21 mouse cellular contexts compared by ENCODE assay signal in genomic region chr3:104501648-104502047, GRCm38 (mm10). TPM values are rescaled to one million over a fixed set of nuclear protein-coding genes. Genes with fewer than 3 reads are reported as not detected.
DNase-seq lines count a peak whose midpoint lies in the region; ATAC-seq and TF ChIP-seq lines count a peak whose summit lies in the region.
"Had no signal": no experiment of that assay in that cellular context is flagged by ENCODE, and none has a peak within 500 bp of the region (broad histone marks: within the 10 kb centered on the region; RNA-seq: fewer than 3 reads in every experiment).

No protein-coding gene starts in this region.

- no peak overlapping the region for H3K9ac ChIP-seq in hindbrain, postnatal 0 days (replicated peaks; ENCODE audit: low read length)
- H3K9ac ChIP-seq: forebrain, embryonic 15.5 days; hindbrain, embryonic 13.5 days; liver, embryonic 14.5 days; lung, embryonic 15.5 days; midbrain, embryonic 15.5 days had no signal

- no peak overlapping the region for H3K4me2 ChIP-seq in hindbrain, postnatal 0 days (ENCODE audit: low read depth, low read length)
- H3K4me2 ChIP-seq: forebrain, embryonic 15.5 days; heart, embryonic 11.5 days; hindbrain, embryonic 13.5 days; lung, embryonic 15.5 days; midbrain, embryonic 15.5 days had no signal

- H3K36me3 ChIP-seq in hindbrain, postnatal 0 days (ENCODE audit: insufficient read depth, low read length): no peaks in the 10 kb centered on the region
- H3K36me3 ChIP-seq: midbrain, embryonic 15.5 days had no signal

- H3K4me1 ChIP-seq in bone marrow macrophage, adult 2 months (ENCODE audit: control insufficient read depth, insufficient read depth, low read length): peaks cover 27% of the 10 kb centered on the region
- no peaks in the 10 kb centered on the region for H3K4me1 ChIP-seq in hindbrain, postnatal 0 days (ENCODE audit: insufficient read depth, low read length)
- H3K4me1 ChIP-seq: embryonic facial prominence, embryonic 10.5 days; lung, embryonic 15.5 days had no signal

- no peak overlapping the region for H3K4me3 ChIP-seq in bone marrow macrophage, adult 2 months (ENCODE audit: insufficient read depth, low read length)
- H3K4me3 ChIP-seq in hindbrain, postnatal 0 days (ENCODE audit: low read length): no peak overlapping the region
- H3K4me3 ChIP-seq: embryonic facial prominence, embryonic 10.5 days; forebrain, embryonic 15.5 days; hindbrain, embryonic 13.5 days; left cerebral cortex, adult 2 months; lung, embryonic 15.5 days; midbrain, embryonic 15.5 days had no signal

- ATAC-seq in megakaryocyte progenitor cell, adult 5-6 weeks (replicated peaks; ENCODE audit: poor library complexity): peak; percentile 93
- ATAC-seq in hindbrain, postnatal 0 days: no peak
- ATAC-seq: forebrain, embryonic 15.5 days; inflammation-experienced regulatory T-cells, adult 6 months; midbrain, embryonic 15.5 days had no signal

- DNase-seq in lung, postnatal 25 days (ENCODE audit: low spot score): peak; percentile 12
- no peak for DNase-seq in lung, postnatal 4 days
- DNase-seq in A20 (ENCODE audit: low read depth, low spot score): peak; percentile 69
- DNase-seq in layer of hippocampus, adult 8-10 months (ENCODE audit: low spot score in 2 of 2): no peak
- DNase-seq in right cerebral cortex, adult 18-20 months: no peak
- no peak for DNase-seq in hindbrain, postnatal 0 days (ENCODE audit: low spot score)
- DNase-seq: adrenal gland, postnatal 25 days; cerebellum, adult 9-11 months; kidney, adult 18-20 months; right cerebral cortex, postnatal 4 days had no signal

- TF ChIP-seq CTCF in bone marrow macrophage, adult 2 months (IDR thresholded peaks at IDR 0.05; ENCODE audit: low read depth, low read length): no peak
- TF ChIP-seq CTCF in hindbrain, postnatal 0 days (IDR thresholded peaks at IDR 0.05; ENCODE audit: low read depth): no peak

- peak overlapping the region; percentile 29; the same call in 1 of the 2 replicates for H3K27ac ChIP-seq in bone marrow macrophage, adult 2 months (ENCODE audit: insufficient read depth, low read depth, low read length)
- no peak overlapping the region for H3K27ac ChIP-seq in hindbrain, postnatal 0 days
- H3K27ac ChIP-seq: embryonic facial prominence, embryonic 10.5 days; forebrain, embryonic 15.5 days; left cerebral cortex, adult 2 months; liver, embryonic 14.5 days; lung, embryonic 15.5 days; midbrain, embryonic 15.5 days had no signal

- no peaks in the 10 kb centered on the region for H3K27me3 ChIP-seq in hindbrain, postnatal 0 days (ENCODE audit: insufficient read depth, low read length)
- H3K27me3 ChIP-seq: forebrain, embryonic 15.5 days; hindbrain, embryonic 13.5 days; lung, embryonic 15.5 days; midbrain, embryonic 15.5 days had no signal

- H3K9me3 ChIP-seq in hindbrain, postnatal 0 days (ENCODE audit: low read length): no peaks in the 10 kb centered on the region
- H3K9me3 ChIP-seq: embryonic facial prominence, embryonic 10.5 days; forebrain, embryonic 15.5 days; hindbrain, embryonic 13.5 days; lung, embryonic 15.5 days; midbrain, embryonic 15.5 days had no signal

- TF ChIP-seq POLR2A in bone marrow macrophage, adult 2 months (IDR thresholded peaks at IDR 0.05; ENCODE audit: borderline replicate concordance, low read depth, low read length): no peak

- WGBS in hindbrain, postnatal 0 days: 65% methylated on average over 2 of the region's 2 CpGs

RNA-seq across cellular contexts. Expression of gene Lrig2, which starts 10.1 kb away (rescaled TPM):
- polyA plus RNA-seq in bone marrow macrophage, adult 2 months (2012; ENCODE audit: insufficient read depth, insufficient read length, missing spikeins): 9.2 and 12.7 TPM in 2 replicates
- total RNA-seq in megakaryocyte progenitor cell, adult 5-6 weeks (2015): 11.1 and 17.4 TPM in 2 replicates
- total RNA-seq in megakaryocyte progenitor cell, adult 5-6 weeks (2017): 10.1 and 19.7 TPM in 2 replicates
- 10 to 100 TPM; 34.2 to 41.9 (median 36.4) TPM for total RNA-seq in layer of hippocampus, adult 8-10 months (2022)
- total RNA-seq in hindbrain, postnatal 0 days (2014; rRNA removed): 32.1 and 35.7 TPM in 2 replicates
- 15.6 and 16.9 TPM in 2 replicates for polyA plus RNA-seq in hindbrain, postnatal 0 days (2015; fragmentation: Nextera tagmentation; extraction: Ambion mirVana)

Comparison
In these comparisons a context has a peak if more than half of its experiments do, and no peak if none do; other contexts are left out.
1. DNase-seq: peak in lung, postnatal 25 days (single experiment) and A20 (single experiment); none in lung, postnatal 4 days (0 of 2), layer of hippocampus, adult 8-10 months (0 of 2), right cerebral cortex, adult 18-20 months (single experiment) and hindbrain, postnatal 0 days (single experiment).